Mouse (Mus musculus) liver, adult 2 months (tissue): Measurements from ENCODE around the gene Ypel4.

Experiments used
- CTCF ChIP-seq: fragments of 200-500 bp; IDR thresholded peaks from 2 replicates; pipeline ENCODE4 v1.5.1; 2011; ENCODE audit warnings: low read depth, low read length, control low read depth
- POLR2A ChIP-seq: fragments of 200-500 bp; IDR thresholded peaks from 2 replicates; pipeline ENCODE4 v1.6.1; 2011; ENCODE audit warnings: low read length, control low read depth; ENCODE audit not compliant: insufficient read depth; ENCODE audit errors: extremely low read depth

- TF ChIP-seq POLR2A, result no peak
- TF ChIP-seq CTCF, result no peak
These were observed 27.5 kb downstream of the Ypel4 start for GRCm38 (mm10) chr2:84761309-84761708.
